ENCODE assay signal across 9 mouse cellular contexts in genomic region chr7:135631776-135632552, GRCm38 (mm10).
DNase-seq lines count a peak whose midpoint lies in the region; ATAC-seq lines count a peak whose summit lies in the region.
"Had no signal": no experiment of that assay in that cellular context is flagged by ENCODE, and none has a peak within 500 bp of the region (broad histone marks: within the 10 kb centered on the region; RNA-seq: fewer than 3 reads in every experiment).

No protein-coding gene starts in this region.

- 41% methylated on average over 8 of the region's 8 CpGs for WGBS in liver, embryonic 16.5 days (ENCODE audit: insufficient replicate concordance)

- intact Hi-C loops in gastrocnemius, postnatal 36 days (cut with DNase I): no loop called here

- peak; percentile 84 for DNase-seq in CD4-positive, CD25-positive, alpha-beta regulatory T cell, adult 2 months (ENCODE audit: low read depth, low spot score)
- peak; percentile 28 for DNase-seq in WW6 (ENCODE audit: low read depth, low spot score)
- peak; percentile 69 for DNase-seq in gastrocnemius, postnatal 36 days
- DNase-seq in kidney, postnatal 10 days: peak; percentile 85
- DNase-seq in ovary, postnatal 36 days (ENCODE audit: low spot score): peak; percentile 72
- DNase-seq in thymus, postnatal 25 days: peak; percentile 71

- H3K9me3 ChIP-seq in liver, embryonic 16.5 days (replicated peaks; ENCODE audit: control insufficient read depth, low read length): no peaks in the 10 kb centered on the region
- H3K9me3 ChIP-seq: heart, embryonic 15.5 days had no signal

- ATAC-seq in common myeloid progenitor, adult 5-6 weeks (replicated peaks; ENCODE audit: low read depth, poor library complexity, severe bottlenecking): peak; percentile 72
- ATAC-seq in liver, embryonic 16.5 days (ENCODE audit: low read depth): 0 out of 2 replicates have a peak, but pooled peaks have one; percentile 27

- H3K9ac ChIP-seq in liver, embryonic 16.5 days (ENCODE audit: low read depth, low read length): no peak overlapping the region
- H3K9ac ChIP-seq: heart, embryonic 15.5 days had no signal

- no peaks in the 10 kb centered on the region for H3K27me3 ChIP-seq in liver, embryonic 16.5 days (ENCODE audit: control insufficient read depth, insufficient read depth, low read depth, low read length)

- no peak overlapping the region for H3K4me3 ChIP-seq in liver, embryonic 16.5 days (ENCODE audit: low read depth, low read length)
- H3K4me3 ChIP-seq: heart, embryonic 15.5 days had no signal

- no peaks in the 10 kb centered on the region for H3K36me3 ChIP-seq in liver, embryonic 16.5 days (ENCODE audit: control insufficient read depth, insufficient read depth)
- H3K36me3 ChIP-seq: heart, embryonic 15.5 days had no signal

- H3K27ac ChIP-seq in liver, embryonic 16.5 days (ENCODE audit: low read length): no peak overlapping the region
- H3K27ac ChIP-seq: heart, embryonic 15.5 days had no signal

- H3K4me2 ChIP-seq in liver, embryonic 16.5 days (ENCODE audit: low read depth, low read length): no peak overlapping the region
- H3K4me2 ChIP-seq: heart, embryonic 15.5 days had no signal

- no peaks in the 10 kb centered on the region; the same call in 1 of the 2 replicates for H3K4me1 ChIP-seq in liver, embryonic 16.5 days (ENCODE audit: control insufficient read depth, low read depth, low read length)
- H3K4me1 ChIP-seq: heart, embryonic 15.5 days had no signal

Comparison
In these comparisons a context has a peak if more than half of its experiments do, and no peak if none do; other contexts are left out.
1. DNase-seq: peak in every context shown above with its lines; median percentile 85 in kidney, postnatal 10 days; 84 in CD4-positive, CD25-positive, alpha-beta regulatory T cell, adult 2 months; 72 in ovary, postnatal 36 days; 71 in thymus, postnatal 25 days; 69 in gastrocnemius, postnatal 36 days; 28 in WW6.